Mouse (Mus musculus) right cerebral cortex, adult 2 months (tissue): Measurements from ENCODE around the gene Sgpl1.
A peak's percentile ranks its signal among the peaks of the same experiment; 100 is the strongest.

ENCODE experiments used
- DNase-seq, 2 experiments: peaks; one replicate each; pipeline ENCODE4 v3.0.0; 2021 to 2022; ENCODE audit warnings: low spot score in 2 of 2

The Sgpl1 gene

DNA sequence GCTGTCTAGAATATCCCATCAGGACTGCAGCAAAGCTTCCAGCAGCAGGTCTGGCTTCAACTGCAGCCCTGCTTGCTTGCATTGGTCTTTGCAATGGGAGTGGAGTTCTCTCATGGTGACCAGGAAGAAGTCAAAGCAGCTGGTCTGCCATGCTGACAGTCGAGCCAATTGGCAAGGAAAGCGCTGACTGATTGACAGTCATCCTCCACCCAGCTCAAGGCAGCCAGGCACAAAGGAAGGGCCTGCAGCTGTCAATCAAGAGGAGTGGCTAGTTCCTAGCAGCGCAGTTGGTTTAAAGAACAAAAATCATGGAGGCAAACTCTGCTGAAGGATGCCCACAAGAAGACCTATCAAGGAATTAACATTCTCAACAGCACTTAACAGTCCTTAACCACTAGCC lies 61.0 kb downstream of the Sgpl1 start:
- no peak for DNase-seq

DNA sequence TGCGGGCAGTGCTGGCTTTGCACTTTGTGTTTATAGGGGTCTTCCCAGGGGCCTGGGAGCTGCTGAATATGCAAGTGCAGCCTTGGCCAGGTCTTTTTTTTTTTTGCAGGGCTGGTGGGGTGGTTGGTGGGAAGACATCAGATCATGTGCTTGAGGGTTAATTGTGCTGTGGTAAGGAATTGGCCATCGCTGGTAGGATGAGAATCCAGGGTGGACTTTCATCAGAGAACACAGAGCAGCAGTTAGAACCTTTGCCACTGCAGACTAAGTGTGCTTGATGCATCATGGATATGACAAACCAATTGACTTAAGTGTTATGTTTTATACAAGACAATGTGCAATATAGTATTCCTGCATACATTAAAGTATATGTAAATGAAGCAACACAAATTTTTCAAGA lies 62.1 kb downstream of the Sgpl1 start:
- no peak for DNase-seq

DNA sequence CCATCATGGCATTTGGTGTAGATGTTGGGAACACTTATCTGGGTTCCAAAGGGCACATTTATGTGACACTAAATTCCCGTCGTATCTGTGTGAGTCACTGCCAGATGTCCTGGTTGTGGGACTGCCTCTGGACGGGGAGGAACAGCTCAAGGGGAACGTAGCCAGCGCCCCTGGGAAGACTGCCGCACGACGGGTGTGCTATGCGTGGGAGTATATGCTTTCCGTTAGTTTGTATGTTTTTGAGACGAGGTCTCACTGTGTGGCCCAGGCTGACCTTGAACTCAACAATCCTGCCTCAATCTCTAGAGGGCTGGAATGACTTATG lies 66.6 kb downstream of the Sgpl1 start:
- no peak for DNase-seq

DNA sequence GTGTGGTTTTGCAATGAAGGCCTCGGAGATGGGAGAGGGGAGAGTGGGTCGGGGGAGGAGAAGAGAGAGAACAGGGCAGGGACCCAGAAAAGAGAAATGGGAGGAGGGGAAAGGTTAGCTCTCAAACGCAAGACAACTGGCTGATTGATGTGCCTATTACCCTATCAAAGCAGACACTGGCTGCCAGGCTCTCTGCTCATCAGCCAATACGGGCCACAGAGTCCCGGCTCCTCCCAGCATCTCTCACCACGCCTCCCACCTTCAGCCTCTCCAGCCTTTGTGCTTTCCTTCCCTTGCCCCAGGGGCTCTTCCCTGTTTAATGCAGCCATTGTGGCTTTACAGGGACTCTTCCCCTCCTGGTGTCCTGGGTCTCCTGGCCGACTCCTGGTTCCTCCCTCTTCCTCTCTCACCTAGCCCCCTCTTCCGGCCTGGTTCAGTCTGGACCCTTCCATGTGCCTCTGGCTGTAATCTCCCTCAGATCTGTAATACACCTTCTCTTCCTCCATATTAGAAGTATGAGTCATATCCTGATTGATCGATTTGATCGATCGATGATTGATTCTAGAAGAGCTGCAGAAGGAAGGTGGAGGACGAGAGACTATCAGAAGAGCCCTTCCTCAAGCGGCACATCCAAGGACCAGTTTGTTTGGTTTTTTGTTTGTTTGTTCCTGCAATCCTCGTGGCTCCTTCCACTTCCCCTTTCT lies 67.1 kb downstream of the Sgpl1 start:
- DNase-seq: no peak

DNA sequence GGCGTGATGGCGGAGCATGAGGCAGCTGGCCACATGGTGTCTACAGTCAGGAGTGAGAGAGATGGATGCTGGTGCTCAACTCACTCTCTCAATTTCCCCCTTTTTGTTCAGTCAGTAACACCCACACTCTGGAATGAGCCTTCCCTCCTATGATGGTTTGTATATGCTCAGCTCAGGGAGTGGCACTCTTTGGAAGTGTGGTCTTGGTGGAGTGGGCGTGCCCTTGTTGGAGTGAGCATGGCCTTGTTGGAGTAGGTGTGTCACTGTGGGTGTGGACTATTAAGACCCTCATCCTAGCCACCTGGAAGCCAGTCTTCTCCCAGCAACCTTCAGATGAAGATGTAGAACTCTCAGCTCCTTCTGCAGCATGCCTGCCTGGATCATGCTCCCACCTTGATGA lies 71.9 kb downstream of the Sgpl1 start:
- no peak for DNase-seq

DNA sequence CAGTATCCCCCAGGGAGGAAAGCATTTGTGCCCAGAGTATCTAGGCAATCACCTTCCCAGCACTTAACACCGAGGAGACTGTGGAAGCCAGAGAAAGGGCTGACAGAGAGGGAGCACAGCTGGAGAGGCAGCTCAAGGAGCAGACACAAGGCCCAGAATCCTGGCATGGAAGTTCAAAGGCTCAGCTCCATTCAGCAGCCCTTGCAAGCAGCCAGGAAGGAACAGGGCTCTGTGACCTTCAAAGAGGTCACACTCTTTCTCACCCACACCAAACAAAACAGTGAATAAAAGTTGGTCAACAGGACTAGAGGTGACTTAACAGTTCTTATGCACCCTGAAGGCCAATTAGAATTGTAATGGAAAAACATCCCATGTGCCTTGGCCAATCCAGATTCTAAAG lies 72.9 kb downstream of the Sgpl1 start:
- DNase-seq: no peak

DNA sequence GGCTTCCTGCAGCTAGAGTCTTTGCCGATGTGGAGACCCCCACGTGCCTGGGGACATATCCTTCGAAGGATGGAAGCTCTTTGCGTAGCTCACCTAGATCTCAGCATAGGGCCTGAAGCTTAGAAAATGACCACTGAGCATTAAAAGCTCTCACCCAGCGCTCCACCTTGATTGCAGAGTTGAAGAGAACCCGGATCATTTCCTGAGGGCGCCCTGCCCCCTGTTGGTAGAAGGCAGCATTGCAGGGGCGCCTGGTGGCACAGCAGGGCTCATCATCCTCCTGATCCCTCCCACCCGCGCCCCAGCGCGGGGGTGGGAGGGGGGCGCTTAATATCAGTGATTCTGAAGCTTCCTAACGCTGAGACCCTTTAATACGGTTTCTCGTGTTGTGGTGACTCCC lies 75.2 kb downstream of the Sgpl1 start:
- DNase-seq: peak; percentile 59 to 62

DNA sequence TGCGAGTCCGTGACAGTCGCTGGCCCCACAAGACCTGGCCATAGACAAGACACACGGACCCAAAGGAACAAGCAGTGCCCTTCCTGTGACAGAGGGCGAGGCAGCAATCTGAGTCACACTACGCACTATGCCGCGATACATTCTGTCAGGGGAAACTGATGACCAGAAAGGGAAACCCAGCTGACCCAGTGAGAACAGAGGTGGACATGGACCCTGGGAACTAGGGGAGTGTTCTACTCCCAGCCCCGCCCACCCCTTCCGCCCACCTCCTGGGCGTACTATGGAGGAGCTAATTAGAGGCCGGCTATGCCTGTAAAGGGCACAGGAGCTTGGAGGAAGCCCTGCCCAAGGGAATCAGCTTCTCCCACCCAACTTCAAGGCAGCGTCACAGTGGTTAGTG lies 78.3 kb downstream of the Sgpl1 start:
- DNase-seq: no peak

DNA sequence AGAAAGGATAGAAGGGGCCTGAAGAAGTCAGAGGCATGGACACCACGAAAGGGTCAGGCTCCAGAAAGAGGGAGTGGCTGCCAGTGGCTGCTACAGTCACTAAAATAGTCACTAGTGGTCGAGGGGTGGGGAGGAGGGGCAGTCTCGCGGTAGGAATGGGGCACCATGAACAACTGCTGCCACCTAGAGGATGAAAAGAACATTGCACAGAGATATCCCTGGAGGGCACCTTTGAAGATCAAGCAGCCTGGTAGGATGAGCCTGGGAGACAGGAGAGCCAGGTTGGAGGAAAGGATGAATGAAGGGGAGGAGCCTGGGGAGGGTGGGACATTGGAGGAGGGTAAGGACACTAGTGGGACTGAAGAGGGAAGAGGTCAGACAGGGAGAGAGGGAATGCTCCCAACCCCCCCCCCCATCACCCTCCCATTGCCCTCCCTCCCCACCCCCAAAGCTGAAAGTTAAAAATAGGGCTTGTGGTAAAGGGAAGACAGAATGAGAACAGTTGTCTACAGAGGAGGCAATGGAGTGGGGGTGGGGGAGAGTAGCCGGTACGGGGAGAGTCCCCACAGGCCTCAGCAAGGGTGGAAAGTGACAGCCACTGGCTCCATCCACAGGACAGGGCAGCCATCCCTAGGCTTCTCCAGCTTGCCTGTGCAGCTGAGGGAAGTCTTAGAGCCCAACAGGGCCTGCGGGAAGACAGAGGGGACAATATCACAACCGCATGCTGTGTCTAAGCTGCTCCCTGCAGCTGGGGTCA lies 78.9 kb downstream of the Sgpl1 start:
- DNase-seq: peak; percentile 65 to 76

DNA sequence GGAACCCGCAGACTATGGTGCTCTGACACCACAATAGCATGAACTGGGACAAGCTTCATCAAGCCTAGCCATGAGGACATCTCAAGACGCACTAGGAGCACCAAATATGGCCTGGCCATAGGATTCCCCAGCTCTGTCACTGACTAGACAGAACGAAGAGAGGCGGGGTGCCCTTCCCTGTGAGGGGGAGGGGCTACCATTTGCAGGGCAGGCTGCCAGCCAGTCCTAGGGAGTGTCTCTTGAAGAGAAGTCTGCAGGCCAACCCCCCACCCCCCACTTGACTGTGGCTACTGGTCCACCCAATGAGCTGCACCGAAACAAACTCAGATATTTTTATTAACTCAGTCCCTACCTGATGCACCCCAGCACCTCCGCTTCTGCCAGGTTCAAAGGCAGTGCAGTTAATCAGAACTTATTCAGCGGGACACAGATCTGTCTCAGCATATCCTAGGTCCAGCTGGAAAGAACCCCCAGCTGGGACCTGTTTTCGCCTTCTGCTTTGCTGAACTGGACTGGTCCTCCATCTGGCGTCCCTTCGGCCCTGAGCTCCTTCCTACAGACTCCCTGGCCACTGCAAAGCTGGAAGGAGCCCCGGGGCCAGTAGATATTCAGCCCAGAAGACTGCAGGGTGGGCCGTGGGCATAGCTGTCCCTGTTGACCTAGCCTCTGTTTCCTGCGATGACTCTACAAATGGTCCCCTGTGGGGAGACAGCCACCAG lies 82.1 kb downstream of the Sgpl1 start:
- no peak for DNase-seq

DNA sequence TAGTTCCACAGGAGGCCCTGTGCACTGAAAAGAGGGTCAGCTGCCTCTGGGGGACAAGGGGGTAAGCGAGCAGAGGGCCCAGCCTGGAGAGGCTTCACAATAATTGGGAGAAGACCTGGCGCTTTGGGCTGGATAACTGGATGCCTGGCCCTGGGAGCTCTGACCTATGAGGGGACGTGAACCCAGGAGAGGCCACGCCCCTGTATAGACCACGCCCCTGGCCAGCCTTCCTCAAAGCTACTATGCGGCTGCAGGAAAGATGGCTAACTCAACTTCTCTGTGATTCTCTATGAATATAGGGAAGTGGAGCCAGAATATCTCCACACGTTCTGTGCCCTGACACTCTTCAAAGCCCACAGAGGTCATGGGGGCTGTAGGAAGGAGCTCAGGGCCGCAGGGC lies 82.9 kb downstream of the Sgpl1 start:
- DNase-seq: no peak

DNA sequence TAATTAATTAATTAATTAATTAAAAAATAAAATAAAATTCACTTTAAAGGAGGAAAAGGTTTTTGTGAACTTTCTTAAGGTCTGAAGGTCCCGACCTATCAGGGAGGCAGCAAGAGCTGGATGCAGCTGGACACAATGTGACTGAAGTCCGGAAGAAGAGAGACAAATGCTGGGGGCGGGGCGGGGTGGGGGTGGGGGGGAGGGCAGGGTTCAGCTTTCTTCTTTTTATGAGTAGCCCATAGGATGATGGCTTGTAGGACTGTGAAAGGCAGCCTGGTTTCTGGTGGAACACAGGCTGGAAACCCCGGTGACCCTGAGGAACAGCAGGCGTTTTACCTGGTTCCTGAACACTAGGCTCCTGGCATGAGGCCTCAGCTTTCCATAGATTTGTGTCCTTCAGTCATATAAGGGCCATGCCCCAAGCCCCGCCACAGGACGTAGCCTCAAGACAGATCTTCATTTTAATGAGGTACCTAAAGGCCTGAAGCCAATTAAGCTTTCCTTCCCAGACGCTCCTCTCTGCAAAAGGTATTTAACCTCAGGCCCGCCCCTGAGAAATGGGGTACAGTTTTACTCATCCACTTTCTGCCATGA lies 84.1 kb downstream of the Sgpl1 start:
- DNase-seq: no peak

DNA sequence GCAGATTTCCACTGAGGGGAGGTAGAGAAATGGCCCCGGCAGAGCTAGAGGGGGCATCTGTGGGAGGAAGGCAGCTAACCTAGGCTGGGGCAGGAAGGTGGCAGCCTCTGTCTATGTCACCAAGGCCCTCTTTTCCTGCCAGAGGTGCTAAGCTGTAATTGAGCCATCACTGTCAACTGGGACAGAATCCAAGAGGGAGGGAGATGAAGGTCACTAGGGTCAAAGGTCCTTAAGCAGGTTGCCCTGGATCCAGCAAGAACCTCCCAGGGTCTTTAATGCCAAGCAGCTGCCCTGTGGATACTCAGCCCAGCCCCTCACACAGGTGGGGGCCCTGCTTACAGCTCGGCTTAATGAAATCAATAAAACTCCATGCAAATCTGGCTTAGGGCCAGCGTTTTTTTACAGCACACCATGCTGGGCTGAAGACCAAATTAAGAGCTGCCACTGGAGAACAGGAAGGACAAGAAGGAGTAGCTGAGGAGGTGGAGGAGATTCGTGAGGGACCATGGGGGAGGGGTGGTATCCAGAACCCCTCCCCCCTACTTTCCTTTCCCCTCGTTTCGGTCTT lies 87.9 kb downstream of the Sgpl1 start:
- no peak for DNase-seq

DNA sequence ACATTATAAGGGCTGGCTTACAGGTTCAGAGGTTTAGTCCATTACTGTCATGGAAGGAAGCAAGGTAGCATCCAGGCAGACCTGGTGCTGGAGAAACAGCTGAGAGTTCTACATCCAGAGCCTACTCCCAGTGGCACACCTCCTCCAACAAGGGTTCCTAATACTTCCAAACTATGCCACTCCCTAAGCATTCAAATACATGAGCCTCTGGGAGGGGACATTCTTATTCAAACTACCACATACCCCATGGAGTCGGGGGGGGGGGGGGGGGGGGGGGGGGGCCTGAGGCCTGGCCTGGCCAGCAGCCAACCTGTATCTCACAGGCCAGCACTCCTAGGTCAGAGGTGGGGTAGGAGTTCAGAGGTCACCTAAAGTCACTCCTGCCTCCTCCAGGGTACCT lies 88.4 kb downstream of the Sgpl1 start:
- DNase-seq: no peak

DNA sequence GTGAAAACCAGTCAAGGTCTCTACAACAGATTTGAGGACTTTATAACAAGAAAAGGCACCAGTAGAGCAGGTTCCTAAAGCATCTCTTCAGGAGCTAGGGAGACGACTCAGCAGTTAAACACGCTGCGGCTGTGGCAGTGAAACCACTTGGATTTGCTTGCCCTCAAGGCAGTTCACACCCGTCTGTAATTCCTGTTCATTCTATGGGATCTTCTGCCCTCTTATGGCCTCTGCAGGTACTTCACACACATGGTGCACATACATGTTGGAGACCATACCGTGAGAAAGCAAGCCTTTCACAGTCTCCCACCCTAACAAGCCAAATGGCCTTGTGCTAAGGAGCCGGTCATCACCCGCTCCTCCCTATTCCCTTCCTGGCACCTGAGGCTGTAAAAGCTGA lies 90.8 kb downstream of the Sgpl1 start:
- DNase-seq: no peak

DNA sequence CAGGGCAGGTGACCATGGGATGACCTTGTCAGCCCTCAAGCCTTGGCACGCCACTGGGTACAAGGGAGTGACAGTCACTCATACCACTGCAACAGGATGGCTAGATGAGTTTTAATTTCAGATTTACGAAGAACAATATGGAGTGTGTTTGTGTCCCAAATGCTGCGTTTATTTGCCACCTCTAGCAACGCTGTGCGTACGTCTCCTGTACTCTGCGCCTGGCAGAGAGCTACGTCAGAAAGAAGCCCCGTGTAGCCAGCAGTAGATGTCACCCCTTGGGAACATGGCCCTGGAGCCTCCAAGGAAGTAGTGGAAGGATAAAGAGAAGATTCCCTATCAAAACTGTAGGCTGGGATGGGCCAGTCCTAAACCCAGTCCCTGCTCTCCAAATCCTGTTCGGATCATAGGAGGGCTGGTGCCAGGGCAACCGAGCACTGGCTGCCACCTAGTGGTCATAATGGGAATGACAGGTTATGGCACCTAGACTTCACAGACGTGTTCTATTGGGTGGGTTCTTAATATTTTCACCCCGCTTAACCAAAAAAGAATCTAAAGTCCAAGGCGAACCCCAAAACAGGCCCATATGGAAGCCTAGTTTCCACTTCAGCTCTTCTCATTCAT lies 95.4 kb downstream of the Sgpl1 start:
- peak; percentile 77 to 78 for DNase-seq
